Mouse (Mus musculus): ENCODE measurements around the gene Catsper2. TPM values are rescaled to one million over a fixed set of nuclear protein-coding genes. Genes with fewer than 3 reads are reported as not detected.

Gene Catsper2
- total and polyA plus RNA-seq, 3 experiments, result 1.2 to 2.5 TPM; not detected in 1

- peaks cover 18 to 35% of the 10 kb centered on the region in 2 experiments for H3K4me1 ChIP-seq (ENCODE audit: control insufficient read depth in 1 of 2, insufficient read depth in 2 of 2, low read length in 2 of 2)
- peaks cover 19% of the 10 kb centered on the region for H3K79me2 ChIP-seq (ENCODE audit: control insufficient read depth, insufficient read depth, low read length, poor library complexity)
- no peaks in the 10 kb centered on the region for H3K9me3 ChIP-seq (replicated peaks; ENCODE audit: insufficient read depth, low read length)
- peak overlapping the region; percentile 84 for H3K9ac ChIP-seq (ENCODE audit: control insufficient read depth, low read depth, low read length, poor library complexity, severe bottlenecking)
- peaks cover 0 to 30% of the 10 kb centered on the region in 2 experiments; a peak in 2 of 4 replicates for H3K36me3 ChIP-seq (ENCODE audit: control insufficient read depth in 1 of 2, insufficient read depth in 2 of 2, low read length in 2 of 2)
- peak overlapping the region; percentile 79 for H3K27ac ChIP-seq (ENCODE audit: control insufficient read depth, low read depth, low read length)
- peak overlapping the region; percentile 82 to 89 for H3K4me3 ChIP-seq (ENCODE audit: control insufficient read depth in 1 of 2, insufficient read depth in 1 of 2, low read depth in 2 of 2, low read length in 2 of 2)
- DNase-seq (ENCODE audit: low read depth, low spot score), result no peak
- H3K27me3 ChIP-seq (ENCODE audit: control insufficient read depth in 1 of 2, insufficient read depth in 2 of 2, low read length in 2 of 2), result no peaks in the 10 kb centered on the region
- TF ChIP-seq SIN3A (IDR thresholded peaks at IDR 0.05; ENCODE audit: low read length) (peak; percentile 36; the same call in 1 of the 2 replicates), UBTF (IDR thresholded peaks at IDR 0.05; ENCODE audit: borderline replicate concordance, insufficient read depth, low read depth, low read length) (0 out of 2 replicates have a peak, but pooled peaks have one; percentile 27), ZKSCAN1 (IDR thresholded peaks at IDR 0.05; ENCODE audit: low read depth, low read length) (no peak)
Measured at GRCm38 (mm10) chr2:121449545-121450011, 36.0 kb upstream of the Catsper2 start.

GRCm38 (mm10) chr2:121448739-121449535 lies 35.3 kb upstream of the Catsper2 start, which contains the start of gene Serf2:
TSS of gene Serf2 (plus strand) at chr2:121449195.
- peak within 1 kb of the TSS; percentile 82 to 89 for H3K4me3 ChIP-seq (ENCODE audit: control insufficient read depth in 1 of 2, insufficient read depth in 1 of 2, low read depth in 2 of 2, low read length in 2 of 2)
- H3K9me3 ChIP-seq (replicated peaks; ENCODE audit: insufficient read depth, low read length), result no peaks in the 10 kb centered on the region
- peaks cover 19% of the 10 kb centered on the region for H3K79me2 ChIP-seq (ENCODE audit: control insufficient read depth, insufficient read depth, low read length, poor library complexity)
- H3K27me3 ChIP-seq (ENCODE audit: control insufficient read depth in 1 of 2, insufficient read depth in 2 of 2, low read length in 2 of 2), result no peaks in the 10 kb centered on the region
- peaks cover 0 to 30% of the 10 kb centered on the region in 2 experiments; a peak in 2 of 4 replicates for H3K36me3 ChIP-seq (ENCODE audit: control insufficient read depth in 1 of 2, insufficient read depth in 2 of 2, low read length in 2 of 2)
- peak within 1 kb of the TSS; percentile 84 for H3K9ac ChIP-seq (ENCODE audit: control insufficient read depth, low read depth, low read length, poor library complexity, severe bottlenecking)
- peak; percentile 99 for DNase-seq (ENCODE audit: low read depth, low spot score)
- peak within 1 kb of the TSS; percentile 90 for H3K27ac ChIP-seq (ENCODE audit: control insufficient read depth, low read depth, low read length)
- H3K4me1 ChIP-seq (ENCODE audit: control insufficient read depth in 1 of 2, insufficient read depth in 2 of 2, low read length in 2 of 2), result peaks cover 18 to 39% of the 10 kb centered on the region in 2 experiments
- TF ChIP-seq E2F4 (IDR thresholded peaks at IDR 0.05; ENCODE audit: borderline replicate concordance, low read depth, low read length), result no peak
- peak; percentile 97 for TF ChIP-seq MAX (IDR thresholded peaks at IDR 0.05; ENCODE audit: low read length)
- no peak for TF ChIP-seq UBTF (IDR thresholded peaks at IDR 0.05; ENCODE audit: borderline replicate concordance, insufficient read depth, low read depth, low read length)
- no peak for TF ChIP-seq GABPA (IDR thresholded peaks at IDR 0.05; ENCODE audit: low read depth, low read length)
- TF ChIP-seq ZKSCAN1 (IDR thresholded peaks at IDR 0.05; ENCODE audit: low read depth, low read length), result no peak
- peak; percentile 93 for TF ChIP-seq MXI1 (IDR thresholded peaks at IDR 0.05; ENCODE audit: low read depth, low read length)
- no peak for TF ChIP-seq CHD1 (IDR thresholded peaks at IDR 0.05; ENCODE audit: low read depth, low read length)
- TF ChIP-seq TAL1 (IDR thresholded peaks at IDR 0.05; ENCODE audit: low read length), result no peak
- TF ChIP-seq RAD21 (IDR thresholded peaks at IDR 0.05; ENCODE audit: low read depth, low read length), result no peak
- no peak; the same call in 1 of the 2 replicates for TF ChIP-seq KAT2A (conservative IDR thresholded peaks at IDR 0.05; ENCODE audit: low read depth, low read length)
- TF ChIP-seq MEF2A (IDR thresholded peaks at IDR 0.05; ENCODE audit: extremely low read depth, insufficient replicate concordance, low read depth, low read length, poor library complexity, severe bottlenecking), result no peak
- TF ChIP-seq RCOR1 (IDR thresholded peaks at IDR 0.05; ENCODE audit: low read depth, low read length), result no peak
- TF ChIP-seq CTCF (IDR thresholded peaks at IDR 0.05 in 2 of 3, conservative IDR thresholded peaks at IDR 0.05 in 1 of 3; ENCODE audit: control insufficient read depth in 1 of 3, insufficient read depth in 1 of 3, low read depth in 2 of 3, low read length in 3 of 3, poor library complexity in 1 of 3, severe bottlenecking in 1 of 3), result no peak
- TF ChIP-seq USF1 (IDR thresholded peaks at IDR 0.05; ENCODE audit: low read depth, low read length), result peak; percentile 99
- TF ChIP-seq CHD2 (IDR thresholded peaks at IDR 0.05; ENCODE audit: low read length), result no peak
- TF ChIP-seq EP300 (IDR thresholded peaks at IDR 0.05; ENCODE audit: low read depth in 1 of 2, low read length in 2 of 2), result 0 out of 4 replicates have a peak, but pooled peaks of 1 of the 2 experiments have one; percentile 21
- TF ChIP-seq NELFE (IDR thresholded peaks at IDR 0.05; ENCODE audit: low read depth, low read length), result peak; percentile 89
- no peak for TF ChIP-seq NRF1 (IDR thresholded peaks at IDR 0.05; ENCODE audit: insufficient read depth, low read depth, low read length, poor library complexity, severe bottlenecking)
- peak; percentile 89 to 97 for TF ChIP-seq USF2 (IDR thresholded peaks at IDR 0.05; ENCODE audit: borderline replicate concordance in 1 of 2, insufficient read depth in 1 of 2, low read depth in 1 of 2, low read length in 2 of 2)
- 0 out of 2 replicates have a peak, but pooled peaks have one; percentile 16 for TF ChIP-seq TCF12 (IDR thresholded peaks at IDR 0.05; ENCODE audit: low read depth, low read length)
- TF ChIP-seq MYC (IDR thresholded peaks at IDR 0.05; ENCODE audit: low read depth, low read length), result peak; percentile 33; the same call in 1 of the 2 replicates
- TF ChIP-seq MAZ (IDR thresholded peaks at IDR 0.05; ENCODE audit: low read depth, low read length), result no peak
- peak; percentile 90 to 91 for TF ChIP-seq POLR2A (IDR thresholded peaks at IDR 0.05; ENCODE audit: control insufficient read depth in 1 of 2, insufficient read depth in 1 of 2, low read depth in 1 of 2, low read length in 2 of 2, poor library complexity in 1 of 2)
- TF ChIP-seq POLR2AphosphoS2 (IDR thresholded peaks at IDR 0.05; ENCODE audit: low read length), result peak; percentile 82
- no peak for TF ChIP-seq GATA1 (IDR thresholded peaks at IDR 0.05; ENCODE audit: low read depth, low read length)
- 0 out of 2 replicates have a peak, but pooled peaks have one; percentile 10 for TF ChIP-seq ELF1 (IDR thresholded peaks at IDR 0.05; ENCODE audit: low read depth, low read length)
- TF ChIP-seq ETS1 (IDR thresholded peaks at IDR 0.05; ENCODE audit: low read depth, low read length), result peak; percentile 86
